Mouse (Mus musculus) lung, adult 2 months (tissue): ENCODE results near the gene Gabra4.

Experiments
- CTCF ChIP-seq: fragments of 200-500 bp; IDR thresholded peaks from 2 replicates; pipeline ENCODE4 v1.5.1; 2011; ENCODE audit warnings: mild to moderate bottlenecking, low read length, control low read depth; ENCODE audit not compliant: insufficient read depth
- POLR2A ChIP-seq: fragments of 200-500 bp; IDR thresholded peaks from 2 replicates; pipeline ENCODE4 v1.6.1; 2011; ENCODE audit warnings: low read depth, mild to moderate bottlenecking, control low read depth, low read length, borderline replicate concordance; ENCODE audit errors: extremely low read depth

DNA sequence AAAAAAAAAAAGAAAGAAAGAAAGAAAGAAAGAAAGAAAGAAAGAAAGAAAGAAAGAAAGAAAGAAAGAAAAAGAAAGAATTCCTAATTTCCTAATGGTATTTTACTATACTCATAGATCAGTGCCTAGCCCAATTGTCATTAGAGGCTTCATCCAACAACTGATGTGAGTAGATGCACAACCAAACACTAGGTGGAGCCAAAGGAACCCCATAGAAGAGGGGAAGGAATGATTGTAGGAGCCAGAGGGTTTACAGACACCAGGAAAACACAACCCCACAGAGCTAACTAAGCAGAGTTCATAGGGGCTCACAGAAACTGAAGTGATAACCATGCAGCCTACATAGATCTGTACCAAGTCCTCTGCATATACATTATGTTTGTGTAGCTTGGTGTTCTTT, 112.6 kb downstream of the Gabra4 start:
- TF ChIP-seq CTCF (no peak), POLR2A (no peak)
